Mouse (Mus musculus) lung, postnatal 0 days (tissue): ENCODE measurements around the gene Zbtb7a.

Source experiments
- CTCF ChIP-seq: IDR thresholded peaks from 2 replicates; pipeline ENCODE4 v1.5.1; 2016; ENCODE audit warnings: antibody characterized with exemption, mild to moderate bottlenecking
- EP300 ChIP-seq: IDR thresholded peaks from 2 replicates; pipeline ENCODE4 v1.6.1; 2016; ENCODE audit warnings: antibody characterized with exemption, mild to moderate bottlenecking, control low read depth

DNA sequence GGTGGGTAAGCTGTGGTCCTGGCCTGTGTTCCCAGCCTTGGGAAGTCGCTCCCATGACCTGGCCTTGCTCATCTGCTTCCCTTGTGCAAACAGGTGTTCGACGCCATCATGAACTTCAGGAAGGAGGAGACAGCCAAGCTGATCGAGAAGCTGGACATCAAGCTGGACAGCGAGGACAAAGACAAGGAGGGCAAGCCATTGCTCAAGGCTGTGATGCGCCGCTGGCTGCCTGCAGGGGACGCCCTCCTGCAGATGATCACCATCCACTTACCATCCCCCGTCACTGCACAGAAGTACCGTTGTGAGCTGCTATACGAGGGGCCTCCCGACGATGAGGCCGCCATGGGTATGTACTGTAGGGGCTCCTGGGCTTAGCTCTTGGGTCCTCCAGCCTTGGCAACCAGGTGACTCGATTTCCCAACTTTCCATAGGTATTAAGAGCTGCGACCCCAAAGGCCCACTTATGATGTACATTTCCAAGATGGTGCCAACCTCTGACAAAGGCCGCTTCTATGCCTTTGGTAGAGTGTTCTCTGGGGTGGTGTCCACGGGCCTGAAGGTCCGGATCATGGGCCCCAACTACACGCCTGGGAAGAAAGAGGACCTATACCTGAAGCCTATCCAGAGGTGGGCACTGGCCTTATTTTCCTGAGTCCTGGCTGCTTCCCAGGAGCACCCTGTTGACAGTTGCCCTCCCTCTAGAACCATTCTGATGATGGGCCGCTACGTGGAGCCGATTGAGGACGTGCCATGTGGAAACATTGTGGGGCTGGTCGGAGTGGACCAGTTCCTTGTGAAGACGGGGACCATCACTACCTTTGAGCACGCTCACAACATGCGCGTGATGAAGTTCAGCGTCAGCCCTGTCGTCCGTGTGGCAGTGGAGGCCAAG is 44.7 kb downstream of the Zbtb7a start:
- TF ChIP-seq CTCF = peak; percentile 39; the same call in 1 of the 2 replicates
- TF ChIP-seq EP300 = no peak
